Mouse (Mus musculus) Patski (cell line): ENCODE results near the gene Armh1. TPM values are rescaled to one million over a fixed set of nuclear protein-coding genes. Genes with fewer than 3 reads are reported as not detected.
A peak's percentile ranks its signal among the peaks of the same experiment; 100 is the strongest.

Experiments
- ATAC-seq: fragments of 100-300 bp; one replicate; pipeline ENCODE4 v1.8.0; 2021
- CTCF ChIA-PET: fragments of 350-600 bp; sonication (Branson Sonifier 250); formaldehyde crosslinking; loops from one replicate; lab custom pipeline; 2022; ENCODE audit warnings: inconsistent platforms; lab: Charles Lee
- POLR2A ChIA-PET: fragments of 350-600 bp; sonication (Branson Sonifier 250); formaldehyde crosslinking; loops from one replicate; lab custom pipeline; 2022; ENCODE audit warnings: antibody characterized with exemption, inconsistent platforms; lab: Charles Lee
- DNase-seq: peaks from one replicate; pipeline ENCODE4 v3.0.0-alpha.2; 2011; ENCODE audit warnings: low read depth, low spot score
- H3K27me3 ChIP-seq: fragments of 371-371 bp; one replicate; pipeline ENCODE4 v1.5.1; 2021
- CTCF ChIP-seq: fragments of 100-300 bp; IDR thresholded peaks from one replicate; pipeline ENCODE4 v1.5.1; 2021
- in situ Hi-C: fragments of 300-500 bp; cut with MboI; formaldehyde crosslinking; loops from 3 replicates; pipeline ENCODE4 v1.11.1; 2018; ENCODE audit warnings: low pct_unique_long_range_greater_than_20kb, mixed read lengths
- polyA plus RNA-seq: library from polyadenylated mRNA; unstranded; gene quantifications from one replicate; pipeline ENCODE4 v1.2.3, GENCODE M21; 2021

Gene Armh1
- polyA plus RNA-seq: 0.05 TPM

- no peaks in the 10 kb centered on the region for H3K27me3 ChIP-seq
- in situ Hi-C loops: no loop called here
- ATAC-seq: peak; percentile 93
- DNase-seq: no peak
- TF ChIP-seq CTCF: no peak
- ChIA-PET POLR2A (no interaction called here), CTCF (interaction anchor here (1.0 to 1.4 kb wide), 2 partner anchors 19 to 32 kb away, joined by 3 to 5 read pairs; no protein-coding TSS in a partner anchor)
These were observed at the start of gene Armh1, which contains the start of gene Tmem53 for GRCm38 (mm10) chr4:117251801-117252316. Armh1 (minus strand) TSS chr4:117252125. Tmem53 (plus strand) TSS chr4:117251951.

- DNase-seq (no peak), ATAC-seq (no peak)
- no peak for TF ChIP-seq CTCF
- H3K27me3 ChIP-seq: no peaks in the 10 kb centered on the region
- CTCF ChIA-PET: no interaction called here
- in situ Hi-C loops: no loop called here
- POLR2A ChIA-PET: no interaction called here
These were observed 48.0 kb upstream of the Armh1 start for GRCm38 (mm10) chr4:117299921-117300320.

- no peaks in the 10 kb centered on the region for H3K27me3 ChIP-seq
- TF ChIP-seq CTCF: no peak
- ATAC-seq (no peak), DNase-seq (no peak)
- in situ Hi-C loops: no loop called here
- ChIA-PET POLR2A (no interaction called here), CTCF (no interaction called here)
These were observed 45.9 kb upstream of the Armh1 start for GRCm38 (mm10) chr4:117297819-117298218.

GRCm38 (mm10) chr4:117296849-117297593 lies 45.1 kb upstream of the Armh1 start:
- ChIA-PET CTCF (no interaction called here), POLR2A (no interaction called here)
- in situ Hi-C loops: no loop called here
- no peaks in the 10 kb centered on the region for H3K27me3 ChIP-seq
- ATAC-seq (no peak), DNase-seq (no peak)
- TF ChIP-seq CTCF: no peak

GRCm38 (mm10) chr4:117291696-117292095 lies 39.8 kb upstream of the Armh1 start:
- in situ Hi-C loops: no loop called here
- DNase-seq: no peak
- ChIA-PET CTCF (no interaction called here), POLR2A (interaction anchor here (1.1 kb wide), 1 partner anchor 34 kb away, joined by 4 read pairs; no protein-coding TSS in a partner anchor)
- TF ChIP-seq CTCF: no peak
- ATAC-seq: no peak
- no peaks in the 10 kb centered on the region for H3K27me3 ChIP-seq

GRCm38 (mm10) chr4:117288927-117289801 lies 37.2 kb upstream of the Armh1 start:
- DNase-seq: peak; percentile 25
- in situ Hi-C loops: no loop called here
- CTCF ChIA-PET: interaction anchor here (1.8 kb wide), 1 partner anchor 19 kb away, joined by 4 read pairs; no protein-coding TSS in a partner anchor
- TF ChIP-seq CTCF: no peak
- no peaks in the 10 kb centered on the region for H3K27me3 ChIP-seq
- POLR2A ChIA-PET: interaction anchor here (0.8 to 1.1 kb wide), 2 partner anchors 10 to 57 kb away, joined by 3 read pairs; no protein-coding TSS in a partner anchor
- peak; percentile 65 for ATAC-seq

GRCm38 (mm10) chr4:117288277-117288926 lies 36.5 kb upstream of the Armh1 start:
- DNase-seq: no peak
- no peaks in the 10 kb centered on the region for H3K27me3 ChIP-seq
- ATAC-seq: no peak
- in situ Hi-C loops: no loop called here
- ChIA-PET POLR2A (interaction anchor here (0.8 kb wide), 1 partner anchor 58 kb away, joined by 3 read pairs; no protein-coding TSS in a partner anchor), CTCF (interaction anchor here (1.1 to 1.8 kb wide), 3 partner anchors 10 to 21 kb away, joined by 3 to 4 read pairs (median 3); no protein-coding TSS in a partner anchor)
- TF ChIP-seq CTCF: no peak

- TF ChIP-seq CTCF: no peak
- no peak for DNase-seq
- CTCF ChIA-PET: no interaction called here
- H3K27me3 ChIP-seq: no peaks in the 10 kb centered on the region
- in situ Hi-C loops: no loop called here
- POLR2A ChIA-PET: interaction anchor here (0.8 kb wide), 1 partner anchor 13 kb away, joined by 3 read pairs; no protein-coding TSS in a partner anchor
- no peak for ATAC-seq
These were observed 32.4 kb upstream of the Armh1 start for GRCm38 (mm10) chr4:117284363-117284762.

GRCm38 (mm10) chr4:117283271-117284191 lies 31.6 kb upstream of the Armh1 start:
- no peak for DNase-seq
- no peak for ATAC-seq
- TF ChIP-seq CTCF: no peak
- in situ Hi-C loops: no loop called here
- CTCF ChIA-PET: no interaction called here
- no peaks in the 10 kb centered on the region for H3K27me3 ChIP-seq
- POLR2A ChIA-PET: interaction anchor here (0.6 kb wide), 1 partner anchor 213 kb away, joined by 3 read pairs; no protein-coding TSS in a partner anchor
